Mouse (Mus musculus): Measurements from ENCODE around the gene Ccdc13.

Gene Ccdc13

DNA sequence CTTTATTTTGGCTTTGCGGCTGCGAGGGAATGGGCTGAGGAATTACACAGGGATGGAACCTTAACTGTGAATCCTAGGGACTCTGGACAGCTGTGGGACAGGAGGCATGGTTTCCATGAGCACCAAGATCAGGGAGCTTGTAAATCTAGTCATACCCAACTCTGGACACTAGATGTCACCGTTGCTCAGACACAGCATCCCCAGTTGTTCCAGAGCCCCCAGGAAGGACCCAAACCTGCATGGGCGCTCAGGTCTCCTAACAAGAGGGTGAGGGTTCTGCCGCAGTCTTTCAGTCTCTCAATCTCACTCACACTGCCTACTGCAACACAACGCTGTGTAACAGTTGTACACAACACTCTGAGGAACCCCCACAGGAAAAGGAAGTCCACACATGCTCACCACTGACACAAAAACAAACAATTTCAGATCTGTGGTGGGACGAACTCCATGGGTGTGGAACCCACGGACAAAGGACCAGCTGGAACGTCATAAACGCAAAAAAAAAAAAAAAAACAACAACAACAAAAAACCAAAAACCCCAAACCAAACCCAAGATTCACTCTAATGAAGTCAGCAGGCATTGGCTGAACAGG lies 7.4 kb upstream of the Ccdc13 start:
- 38% methylated on average over 10 of the region's 10 CpGs for WGBS

DNA sequence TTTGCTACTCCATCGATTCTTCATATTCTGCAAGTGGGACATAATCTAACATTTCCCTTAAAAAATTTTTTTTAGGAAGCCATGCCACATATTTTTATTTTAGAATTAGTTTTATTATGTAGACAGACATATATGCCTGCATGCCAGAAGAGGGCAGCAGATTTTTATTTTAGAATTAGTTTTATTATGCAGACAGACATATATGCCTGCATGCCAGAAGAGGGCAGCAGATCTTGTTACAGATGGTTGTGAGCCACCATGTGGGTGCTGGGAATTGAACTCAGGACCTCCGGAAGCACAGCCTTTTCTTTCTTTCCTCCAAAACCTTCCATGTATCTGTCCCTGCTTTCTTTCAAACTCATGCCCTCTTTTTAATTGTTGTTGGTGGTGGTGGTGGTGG lies 3.7 kb upstream of the Ccdc13 start:
- WGBS, result 91% methylated on average over 2 of the region's 2 CpGs

DNA sequence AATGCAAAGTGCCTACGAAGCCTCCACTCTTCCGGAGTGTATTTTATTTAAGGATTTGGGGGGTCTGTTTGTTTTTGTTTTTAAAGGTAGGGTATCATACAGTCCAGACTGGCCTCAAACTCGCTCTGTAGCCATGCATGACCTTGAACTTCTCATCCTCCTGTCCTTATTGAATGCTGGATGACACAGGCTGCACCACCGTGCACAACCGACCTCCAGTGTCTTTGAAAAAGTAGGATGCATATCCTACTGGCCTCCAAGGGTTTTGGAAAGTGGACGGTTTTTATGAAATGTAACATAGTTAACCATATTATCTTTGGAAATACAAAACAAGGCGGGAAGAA lies 333 bp upstream of the Ccdc13 start:
- 34% methylated on average over 7 of the region's 7 CpGs for whole genome bisulfite sequencing

- WGBS, result 93% methylated on average over 6 of the region's 6 CpGs
Measured at GRCm38 (mm10) chr9:121838008-121838407, 1.3 kb downstream of the Ccdc13 start.

GRCm38 (mm10) chr9:121833825-121834224 lies 5.4 kb downstream of the Ccdc13 start:
- WGBS, result 86% methylated on average over 11 of the region's 11 CpGs

DNA sequence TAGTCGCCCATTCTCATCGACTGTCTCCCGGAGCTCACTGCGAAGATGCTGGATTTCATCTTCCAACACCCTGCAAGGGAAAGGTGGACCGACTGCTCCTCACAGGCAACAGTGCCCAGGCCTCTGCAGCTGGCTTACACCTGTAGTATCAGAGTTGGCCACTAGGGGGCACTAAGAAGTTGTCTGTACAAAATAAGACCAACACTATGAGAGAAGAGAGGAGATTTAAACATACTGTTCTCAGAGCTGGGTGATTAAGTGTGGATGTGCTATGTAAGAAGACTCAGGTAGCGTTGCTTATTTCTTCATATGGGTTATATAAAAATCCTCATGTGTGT lies 8.3 kb downstream of the Ccdc13 start:
- 23% methylated on average over 6 of the region's 6 CpGs for WGBS

DNA sequence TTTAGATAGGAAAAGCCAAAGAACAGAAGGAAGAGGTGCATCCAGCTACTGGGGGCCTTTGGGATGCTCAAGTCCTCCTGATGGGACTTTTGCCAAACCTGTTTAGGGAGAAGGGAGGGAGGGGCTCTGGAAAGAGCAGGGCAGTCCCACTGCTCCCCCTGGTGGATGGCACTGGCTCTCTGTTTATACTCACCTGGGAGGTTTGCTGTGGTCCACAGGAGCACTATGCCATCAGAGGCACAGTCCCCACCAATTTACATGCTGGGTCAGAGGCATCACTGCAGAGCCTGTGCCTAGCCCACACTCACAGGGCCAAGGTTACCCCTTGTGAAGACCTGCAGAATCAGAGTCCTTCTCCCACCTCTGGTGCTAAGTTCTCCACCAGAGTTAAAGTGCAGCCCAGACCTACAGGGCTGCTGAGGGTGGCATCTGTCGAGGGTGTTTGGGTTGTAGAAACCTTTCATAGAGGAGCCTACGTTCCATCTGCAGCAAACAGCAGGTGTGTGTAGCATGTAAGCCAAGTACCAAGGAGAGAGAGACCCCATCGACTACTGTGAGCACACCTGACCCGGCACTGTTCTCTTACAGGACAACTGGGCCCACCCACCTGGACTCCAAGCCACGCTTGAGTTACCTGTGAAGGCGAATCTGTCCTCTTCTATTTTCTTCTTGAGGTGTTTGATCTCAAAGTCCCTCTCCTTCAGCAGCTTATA lies 8.9 kb downstream of the Ccdc13 start:
- WGBS, result 66% methylated on average over 6 of the region's 6 CpGs

GRCm38 (mm10) chr9:121829270-121829992 lies 9.8 kb downstream of the Ccdc13 start:
- 60% methylated on average over 7 of the region's 7 CpGs for WGBS

DNA sequence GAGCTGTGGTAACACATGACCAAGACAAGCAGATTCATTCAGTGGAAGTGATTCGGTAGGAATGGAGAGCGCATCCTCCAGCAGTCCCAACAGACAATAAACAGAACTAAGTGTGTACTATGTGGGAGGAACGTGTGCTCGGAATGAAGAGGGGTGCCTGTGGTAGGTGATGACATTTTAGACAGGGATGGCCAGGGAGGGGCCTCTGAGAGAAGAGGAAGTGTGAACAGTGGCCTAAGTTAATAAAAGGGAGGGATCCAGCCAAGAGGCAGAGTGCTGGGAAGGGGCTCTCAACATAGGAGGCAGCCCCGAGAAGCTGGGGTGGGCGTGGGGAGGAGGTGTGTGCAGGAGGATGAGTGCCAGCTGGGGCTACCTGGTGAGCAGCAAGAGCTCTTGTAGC lies 10.9 kb downstream of the Ccdc13 start:
- WGBS, result 59% methylated on average over 6 of the region's 6 CpGs

DNA sequence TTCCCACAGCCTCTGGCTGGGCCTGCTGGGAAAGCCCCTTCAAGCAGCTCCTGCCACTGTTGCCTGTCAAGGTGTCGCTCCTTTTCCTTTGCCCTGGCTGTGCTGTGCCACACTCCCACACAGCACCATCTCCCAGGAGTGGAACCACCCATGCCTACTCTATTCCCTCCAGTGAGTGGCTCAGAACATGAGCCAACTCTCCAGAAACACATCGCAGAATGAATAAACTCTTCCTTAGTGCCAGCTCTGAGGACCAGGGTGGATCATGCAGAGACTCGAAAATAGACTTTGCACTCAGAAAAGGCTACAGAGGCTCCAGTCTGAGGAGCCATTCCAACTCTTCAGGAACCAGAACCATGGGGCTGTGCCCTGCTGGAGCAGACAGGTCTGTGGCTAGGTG lies 12.9 kb downstream of the Ccdc13 start:
- 33% methylated on average over 3 of the region's 3 CpGs for WGBS

DNA sequence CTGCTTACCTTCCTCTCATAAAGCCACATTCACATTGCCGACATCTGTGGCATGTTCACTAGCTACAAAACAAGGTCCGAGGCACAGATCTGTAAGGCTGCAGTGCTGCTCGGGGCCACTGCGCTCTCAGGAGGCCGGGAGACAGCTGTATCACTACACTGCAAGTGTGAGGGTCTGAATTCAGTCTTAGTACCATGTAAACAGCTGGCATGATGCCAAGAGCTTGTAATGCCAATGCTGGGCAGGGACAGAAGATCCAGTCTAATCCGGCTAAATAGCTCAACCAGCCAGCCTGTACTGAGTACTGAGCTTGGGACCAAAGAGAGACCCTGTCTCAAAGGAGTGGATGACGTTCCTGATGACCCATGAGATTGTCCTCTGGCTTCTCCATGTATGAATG lies 15.3 kb downstream of the Ccdc13 start:
- WGBS, result 69% methylated on average over 7 of the region's 7 CpGs

DNA sequence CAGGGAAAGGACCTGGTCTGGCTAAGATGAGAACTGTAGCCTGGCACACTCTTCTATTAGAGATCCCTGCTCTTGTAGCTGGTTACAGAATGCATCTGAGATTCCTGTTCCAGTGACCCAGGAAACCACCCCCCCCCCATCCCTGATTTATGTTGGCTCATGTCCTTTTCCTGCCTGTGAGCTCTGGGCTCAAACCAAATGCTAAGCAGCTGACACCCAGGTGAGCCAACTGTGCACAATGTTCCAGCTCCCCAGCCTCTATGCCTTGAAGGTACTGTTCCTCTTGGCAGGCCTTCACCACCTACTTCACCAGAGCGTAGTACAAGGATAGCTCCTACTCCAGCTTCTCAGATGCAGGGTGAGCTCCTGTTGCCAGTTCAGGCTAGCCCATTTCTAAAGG lies 16.2 kb downstream of the Ccdc13 start:
- WGBS, result 52% methylated on average over 1 of the region's 1 CpGs

DNA sequence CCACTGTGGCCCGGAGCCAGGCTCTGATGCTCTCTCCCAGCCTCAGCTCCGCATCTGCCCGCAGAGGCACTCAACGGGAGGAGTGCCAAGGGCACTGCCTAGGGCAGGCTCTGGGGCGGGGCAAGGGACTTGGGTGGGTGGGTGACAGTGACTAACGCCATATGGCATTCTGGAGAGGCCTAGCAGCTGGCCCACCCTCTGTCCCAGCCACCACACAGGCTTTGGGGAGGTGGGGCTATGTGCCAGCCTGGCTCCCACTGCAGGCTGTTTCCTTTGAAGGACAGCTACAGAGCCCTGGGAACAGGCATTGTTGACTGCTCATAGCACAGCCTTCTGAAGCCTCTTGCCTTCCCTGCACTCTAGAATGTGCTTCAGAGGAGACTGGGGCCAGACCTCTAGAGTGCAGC lies 16.7 kb downstream of the Ccdc13 start:
- 34% methylated on average over 6 of the region's 6 CpGs for WGBS

- WGBS, result 80% methylated on average over 5 of the region's 5 CpGs
Measured at GRCm38 (mm10) chr9:121820765-121821164, 18.5 kb downstream of the Ccdc13 start.

DNA sequence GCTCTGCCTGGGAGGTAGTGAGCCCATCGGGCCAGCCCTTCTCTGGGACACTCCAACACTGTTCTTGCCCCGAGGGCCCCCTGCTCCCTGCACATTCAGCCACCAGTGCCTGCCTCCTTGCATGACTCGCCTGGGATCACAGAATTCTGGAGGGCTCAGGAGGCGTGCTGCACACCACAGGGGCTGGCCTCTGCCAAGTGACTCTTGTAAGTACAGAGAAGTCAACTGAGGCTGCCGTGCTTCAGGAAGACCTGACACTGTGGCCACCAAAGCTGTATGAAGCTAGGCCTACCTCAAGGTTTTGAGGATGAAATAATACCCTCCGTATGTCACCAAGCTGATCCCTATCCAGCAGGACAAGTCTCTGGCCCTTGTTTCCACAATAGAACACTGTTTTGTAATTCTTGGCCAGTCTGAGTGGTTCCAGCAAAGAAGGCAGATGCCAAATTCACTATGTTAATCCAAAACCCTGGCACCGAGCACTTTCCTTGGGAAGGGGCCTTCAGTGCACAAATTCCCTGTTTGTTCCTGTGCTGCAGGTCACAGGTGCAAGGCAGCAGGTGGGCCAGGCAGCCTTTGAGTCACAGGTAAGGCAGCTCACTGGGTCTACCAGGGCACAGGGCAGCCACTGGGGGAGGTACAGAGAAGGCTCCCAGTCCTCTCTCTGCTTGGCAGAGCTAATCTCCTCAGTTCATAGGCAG lies 19.3 kb downstream of the Ccdc13 start:
- 42% methylated on average over 7 of the region's 7 CpGs for WGBS

- WGBS, result 64% methylated on average over 9 of the region's 9 CpGs
Measured at GRCm38 (mm10) chr9:121819073-121819770, 20.0 kb downstream of the Ccdc13 start.

DNA sequence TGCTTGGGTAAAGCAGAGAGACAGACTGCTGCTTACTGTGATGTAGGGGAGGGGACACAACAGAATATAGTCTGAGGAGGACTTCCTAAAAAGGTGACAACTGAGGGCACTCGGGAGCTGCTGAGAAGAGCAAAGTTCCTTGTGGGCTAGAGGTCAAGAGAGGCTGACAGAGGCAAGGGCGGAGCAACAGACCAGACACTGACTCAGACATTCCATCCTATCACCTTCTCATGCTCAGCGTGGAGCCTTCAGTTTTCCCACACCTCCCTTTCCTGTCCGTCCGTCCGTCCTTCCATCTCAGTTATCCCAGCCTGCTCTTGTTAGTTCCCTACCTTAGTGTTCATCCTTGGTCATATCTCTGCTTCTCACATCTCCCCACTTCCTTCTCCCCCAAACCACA lies 24.1 kb downstream of the Ccdc13 start:
- WGBS, result 88% methylated on average over 6 of the region's 6 CpGs

DNA sequence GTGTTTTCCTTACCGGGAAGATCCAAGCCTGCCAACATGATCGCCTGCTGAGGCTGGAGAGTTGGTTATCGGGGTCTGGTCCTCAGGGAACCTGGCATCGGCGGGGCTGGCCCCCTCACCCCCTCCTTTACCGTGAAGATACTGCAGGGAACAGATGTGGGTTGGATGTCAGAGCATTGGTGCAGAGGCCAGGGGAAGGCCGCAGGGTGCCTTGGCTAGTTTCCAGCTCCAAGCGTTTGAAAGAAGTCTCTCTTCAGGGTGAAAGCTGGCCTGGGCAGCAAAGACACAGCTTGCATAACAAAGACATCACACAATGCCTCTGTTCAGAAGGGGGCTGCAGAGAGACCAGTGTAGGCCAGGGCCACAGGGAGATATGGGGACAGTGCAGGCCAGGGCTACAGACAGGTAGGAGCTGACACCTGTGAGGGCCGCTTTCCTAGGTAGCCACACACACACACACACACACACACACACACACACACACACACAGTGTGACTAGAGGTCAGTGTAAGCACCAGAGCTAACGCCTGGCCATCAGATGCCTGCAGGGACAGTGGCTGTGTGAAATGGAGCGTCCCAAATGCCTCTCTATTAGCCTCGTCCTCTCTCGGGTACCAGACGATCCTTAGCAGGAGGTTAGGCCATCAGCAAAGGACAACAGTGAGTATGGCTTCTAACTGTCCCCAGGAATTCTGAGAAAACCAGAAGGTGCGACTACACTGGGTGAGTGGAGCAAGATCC lies 29.0 kb downstream of the Ccdc13 start:
- 54% methylated on average over 15 of the region's 15 CpGs for WGBS

DNA sequence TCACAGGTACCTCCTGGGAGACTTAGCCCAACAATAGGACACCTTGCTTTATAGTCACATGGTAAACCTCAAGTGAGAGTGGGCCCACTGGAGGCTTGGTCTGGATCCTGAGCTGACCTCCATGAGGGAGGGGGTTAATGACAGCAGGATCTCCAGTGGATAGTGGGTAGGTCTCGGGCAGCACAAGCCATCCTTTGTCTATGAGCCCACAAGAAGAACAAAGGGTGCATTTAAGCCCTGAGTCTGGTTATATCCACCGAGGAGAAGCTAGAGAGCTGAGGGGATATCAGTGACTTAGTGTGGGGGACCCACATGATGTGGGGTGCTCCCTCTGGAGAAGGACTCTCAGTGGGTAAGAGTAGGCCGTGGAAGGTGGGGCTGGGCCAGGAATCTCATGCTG lies 30.8 kb downstream of the Ccdc13 start:
- WGBS, result 66% methylated on average over 3 of the region's 3 CpGs

- WGBS, result 52% methylated on average over 7 of the region's 7 CpGs
Measured at GRCm38 (mm10) chr9:121807947-121808346, 31.3 kb downstream of the Ccdc13 start.

DNA sequence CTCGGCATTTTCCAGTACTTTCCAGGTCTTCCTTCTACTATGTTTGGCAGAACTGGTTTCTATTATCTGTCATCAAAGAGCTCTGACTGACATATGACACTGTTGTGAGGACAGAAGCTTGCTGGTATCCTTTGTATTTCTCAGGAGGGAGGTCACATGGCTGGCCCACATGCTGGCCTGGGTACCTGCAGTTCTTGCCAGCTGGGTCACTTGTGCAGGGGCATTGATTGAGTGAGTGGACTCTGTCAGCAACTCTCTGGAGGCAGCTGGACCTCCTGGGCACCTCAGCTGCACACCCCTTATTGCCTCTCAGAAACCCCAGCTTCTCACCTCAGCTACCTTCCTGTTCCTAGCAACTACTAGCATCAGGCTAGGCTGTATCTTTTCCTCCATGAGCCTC lies 31.7 kb downstream of the Ccdc13 start:
- 57% methylated on average over 1 of the region's 1 CpGs for WGBS

All from cerebral cortex, adult 2 months (tissue).